Mouse (Mus musculus) lung, adult 2 months (tissue): ENCODE measurements at regions not wholly inside any gene's neighbourhood (a gene's known extent, or its start where the extent isn't known, plus 50 kb on each side); places are given as distances from the start of the nearest gene placed in this dataset.

Experiments used
- DNase-seq: peaks from one replicate; pipeline ENCODE4 v3.0.0; 2022
- H3K4me1 ChIP-seq: fragments of 200-500 bp; 2 replicates; pipeline ENCODE4 v1.6.1; 2011; ENCODE audit warnings: low read length; ENCODE audit not compliant: control insufficient read depth, insufficient read depth
- H3K4me3 ChIP-seq: fragments of 200-500 bp; replicated peaks from 2 replicates; pipeline ENCODE3; 2011; ENCODE audit warnings: low read depth, mild to moderate bottlenecking, control low read depth, low read length; ENCODE audit errors: extremely low read depth
- CTCF ChIP-seq: fragments of 200-500 bp; IDR thresholded peaks from 2 replicates; pipeline ENCODE4 v1.5.1; 2011; ENCODE audit warnings: mild to moderate bottlenecking, low read length, control low read depth; ENCODE audit not compliant: insufficient read depth
- POLR2A ChIP-seq: fragments of 200-500 bp; IDR thresholded peaks from 2 replicates; pipeline ENCODE4 v1.6.1; 2011; ENCODE audit warnings: low read depth, mild to moderate bottlenecking, control low read depth, low read length, borderline replicate concordance; ENCODE audit errors: extremely low read depth
- WGBS: fragments of 180-500 bp; shearing (Covaris S2); methylation state at CpG from one replicate; pipeline ENCODE4 v1.1.7; 2018; 5-methylcytosine and 5-hydroxymethylcytosine counted together

GRCm38 (mm10) chr10:56752134-56752533, 375.0 kb downstream of the Gja1 start:
- WGBS: 35% methylated on average over 2 of the region's 2 CpGs
- DNase-seq: no peak
- no peaks in the 10 kb centered on the region for H3K4me1 ChIP-seq
- TF ChIP-seq POLR2A (no peak), CTCF (no peak)
- H3K4me3 ChIP-seq: no peak overlapping the region

GRCm38 (mm10) chr10:56753576-56753975, 376.4 kb downstream of the Gja1 start:
- WGBS: 28% methylated on average over 2 of the region's 2 CpGs
- H3K4me1 ChIP-seq: no peaks in the 10 kb centered on the region
- no peak overlapping the region for H3K4me3 ChIP-seq
- DNase-seq: no peak
- TF ChIP-seq CTCF (no peak), POLR2A (no peak)

GRCm38 (mm10) chr10:56754546-56755175, 377.5 kb downstream of the Gja1 start:
- no peak overlapping the region for H3K4me3 ChIP-seq
- TF ChIP-seq CTCF (no peak), POLR2A (no peak)
- no peaks in the 10 kb centered on the region for H3K4me1 ChIP-seq
- no peak for DNase-seq
- WGBS: 42% methylated on average over 11 of the region's 11 CpGs

GRCm38 (mm10) chr10:56770629-56771028, 393.5 kb downstream of the Gja1 start:
- no peaks in the 10 kb centered on the region for H3K4me1 ChIP-seq
- H3K4me3 ChIP-seq: no peak overlapping the region
- no peak for TF ChIP-seq POLR2A
- TF ChIP-seq CTCF: no peak
- no peak for DNase-seq
- 89% methylated on average over 4 of the region's 4 CpGs for WGBS

GRCm38 (mm10) chr10:56782265-56782664, 405.1 kb downstream of the Gja1 start:
- WGBS: 81% methylated on average over 2 of the region's 2 CpGs
- no peak for TF ChIP-seq CTCF
- no peak for TF ChIP-seq POLR2A
- DNase-seq: no peak
- Histone ChIP-seq H3K4me3 (no peak overlapping the region), H3K4me1 (no peaks in the 10 kb centered on the region)

- Histone ChIP-seq H3K4me3 (no peak overlapping the region), H3K4me1 (no peaks in the 10 kb centered on the region)
- no peak for DNase-seq
- TF ChIP-seq POLR2A (no peak), CTCF (no peak)
- WGBS: 82% methylated on average over 4 of the region's 4 CpGs
These were observed 406.8 kb downstream of the Gja1 start for GRCm38 (mm10) chr10:56783941-56784340.

GRCm38 (mm10) chr10:56788081-56788480, 411.0 kb downstream of the Gja1 start:
- Histone ChIP-seq H3K4me1 (no peaks in the 10 kb centered on the region), H3K4me3 (no peak overlapping the region)
- 68% methylated on average over 4 of the region's 4 CpGs for WGBS
- TF ChIP-seq POLR2A (no peak), CTCF (no peak)
- no peak for DNase-seq

- DNase-seq: no peak
- TF ChIP-seq CTCF (no peak), POLR2A (no peak)
- 51% methylated on average over 8 of the region's 8 CpGs for WGBS
- Histone ChIP-seq H3K4me3 (no peak overlapping the region), H3K4me1 (no peaks in the 10 kb centered on the region)
These were observed 415.9 kb downstream of the Gja1 start for GRCm38 (mm10) chr10:56793074-56793473.

GRCm38 (mm10) chr10:56795396-56795795, 418.3 kb downstream of the Gja1 start:
- H3K4me3 ChIP-seq: no peak overlapping the region
- no peak for DNase-seq
- no peaks in the 10 kb centered on the region for H3K4me1 ChIP-seq
- 74% methylated on average over 3 of the region's 3 CpGs for WGBS
- TF ChIP-seq CTCF: no peak
- no peak for TF ChIP-seq POLR2A

GRCm38 (mm10) chr10:56799307-56799706, 422.2 kb downstream of the Gja1 start:
- H3K4me1 ChIP-seq: no peaks in the 10 kb centered on the region
- H3K4me3 ChIP-seq: no peak overlapping the region
- TF ChIP-seq POLR2A (no peak), CTCF (no peak)
- no peak for DNase-seq
- WGBS: 85% methylated on average over 3 of the region's 3 CpGs

- no peaks in the 10 kb centered on the region for H3K4me1 ChIP-seq
- 74% methylated on average over 3 of the region's 3 CpGs for WGBS
- no peak overlapping the region for H3K4me3 ChIP-seq
- no peak for DNase-seq
- no peak for TF ChIP-seq CTCF
These were observed 422.6 kb downstream of the Gja1 start for GRCm38 (mm10) chr10:56799745-56800144.
